Mouse (Mus musculus): ENCODE results near the gene Catsperg1. TPM values are rescaled to one million over a fixed set of nuclear protein-coding genes. Genes with fewer than 3 reads are reported as not detected.

Gene Catsperg1
- 0.78 and 0.87 TPM in 2 replicates for polyA plus RNA-seq (2016; fragmentation: Nextera tagmentation; extraction: Ambion mirVana)

- H3K36me3 ChIP-seq (replicated peaks), result no peaks in the 10 kb centered on the region
- H3K4me3 ChIP-seq (replicated peaks), result peak within 1 kb of the TSS; percentile 24
- H3K27ac ChIP-seq, result no peak within 1 kb of the TSS
- H3K27me3 ChIP-seq, result peaks cover 19% of the 10 kb centered on the region
- H3K9me3 ChIP-seq, result no peaks in the 10 kb centered on the region
- H3K9ac ChIP-seq, result no peak within 1 kb of the TSS
- H3K4me2 ChIP-seq, result peak within 1 kb of the TSS; percentile 50
- 2% methylated on average over 20 of the region's 20 CpGs for WGBS
- peak; percentile 80 for ATAC-seq (ENCODE audit: low FRiP score)
- 0 out of 2 replicates have a peak, but pooled peaks cover 12% of the 10 kb centered on the region for H3K4me1 ChIP-seq
Observed at GRCm38 (mm10) chr7:29213675-29214082, at the start of gene Catsperg1. TSS of gene Catsperg1 (minus strand) at chr7:29214035.

- ATAC-seq (ENCODE audit: low FRiP score), result no peak
- H3K4me3 ChIP-seq (replicated peaks), result no peak overlapping the region
- no peak overlapping the region for H3K27ac ChIP-seq
- H3K9ac ChIP-seq, result no peak overlapping the region
- no peaks in the 10 kb centered on the region for H3K36me3 ChIP-seq (replicated peaks)
- H3K4me1 ChIP-seq, result peaks cover 22% of the 10 kb centered on the region
- no peaks in the 10 kb centered on the region for H3K9me3 ChIP-seq
- no peaks in the 10 kb centered on the region for H3K27me3 ChIP-seq
- H3K4me2 ChIP-seq, result no peak overlapping the region
- WGBS, result 85% methylated on average over 6 of the region's 6 CpGs
Observed at GRCm38 (mm10) chr7:29262151-29262550, 48.3 kb upstream of the Catsperg1 start.

GRCm38 (mm10) chr7:29259781-29260730 is 46.2 kb upstream of the Catsperg1 start:
- peaks cover 22% of the 10 kb centered on the region for H3K4me1 ChIP-seq
- peak; percentile 65 for ATAC-seq (ENCODE audit: low FRiP score)
- 72% methylated on average over 10 of the region's 10 CpGs for WGBS
- no peaks in the 10 kb centered on the region for H3K36me3 ChIP-seq (replicated peaks)
- H3K4me2 ChIP-seq, result no peak overlapping the region
- H3K4me3 ChIP-seq (replicated peaks), result no peak overlapping the region
- H3K9me3 ChIP-seq, result no peaks in the 10 kb centered on the region
- H3K9ac ChIP-seq, result 0 out of 2 replicates have a peak overlapping the region, but pooled peaks have one; percentile 33
- no peaks in the 10 kb centered on the region for H3K27me3 ChIP-seq
- H3K27ac ChIP-seq, result peak overlapping the region; percentile 62

- H3K4me2 ChIP-seq, result no peak overlapping the region
- no peak overlapping the region for H3K4me3 ChIP-seq (replicated peaks)
- no peak overlapping the region for H3K9ac ChIP-seq
- no peak overlapping the region for H3K27ac ChIP-seq
- H3K36me3 ChIP-seq (replicated peaks), result no peaks in the 10 kb centered on the region
- H3K9me3 ChIP-seq, result no peaks in the 10 kb centered on the region
- 80% methylated on average over 1 of the region's 1 CpGs for WGBS
- no peaks in the 10 kb centered on the region for H3K27me3 ChIP-seq
- H3K4me1 ChIP-seq, result peaks cover 22% of the 10 kb centered on the region
- ATAC-seq (ENCODE audit: low FRiP score), result no peak
Observed at GRCm38 (mm10) chr7:29257368-29257767, 43.5 kb upstream of the Catsperg1 start.

- peaks cover 22% of the 10 kb centered on the region for H3K4me1 ChIP-seq
- WGBS, result 87% methylated on average over 4 of the region's 4 CpGs
- H3K4me3 ChIP-seq (replicated peaks), result no peak overlapping the region
- H3K27ac ChIP-seq, result no peak overlapping the region
- no peak overlapping the region for H3K4me2 ChIP-seq
- no peaks in the 10 kb centered on the region for H3K9me3 ChIP-seq
- no peak overlapping the region for H3K9ac ChIP-seq
- no peaks in the 10 kb centered on the region for H3K36me3 ChIP-seq (replicated peaks)
- H3K27me3 ChIP-seq, result no peaks in the 10 kb centered on the region
- ATAC-seq (ENCODE audit: low FRiP score), result no peak
Observed at GRCm38 (mm10) chr7:29255875-29256274, 42.0 kb upstream of the Catsperg1 start.

GRCm38 (mm10) chr7:29253842-29254241 is 40.0 kb upstream of the Catsperg1 start:
- no peak overlapping the region for H3K27ac ChIP-seq
- no peak overlapping the region for H3K9ac ChIP-seq

GRCm38 (mm10) chr7:29251166-29251565 is 37.3 kb upstream of the Catsperg1 start:
- H3K9ac ChIP-seq, result no peak overlapping the region
- no peaks in the 10 kb centered on the region for H3K9me3 ChIP-seq
- peaks cover 12% of the 10 kb centered on the region for H3K4me1 ChIP-seq
- H3K36me3 ChIP-seq (replicated peaks), result peaks cover 6% of the 10 kb centered on the region; the same call in 1 of the 2 replicates
- no peak overlapping the region for H3K4me3 ChIP-seq (replicated peaks)
- no peak for ATAC-seq (ENCODE audit: low FRiP score)
- WGBS, result 96% methylated on average over 3 of the region's 3 CpGs
- no peak overlapping the region for H3K4me2 ChIP-seq
- no peak overlapping the region for H3K27ac ChIP-seq
- H3K27me3 ChIP-seq, result peaks cover 29% of the 10 kb centered on the region

More at GRCm38 (mm10) chr7:29253842-29254241, 40.0 kb upstream of the Catsperg1 start:
- peaks cover 8% of the 10 kb centered on the region for H3K27me3 ChIP-seq
- H3K4me1 ChIP-seq, result peaks cover 8% of the 10 kb centered on the region; the same call in 1 of the 2 replicates
- no peaks in the 10 kb centered on the region for H3K9me3 ChIP-seq
- no peaks in the 10 kb centered on the region for H3K36me3 ChIP-seq (replicated peaks)
- WGBS, result 55% methylated on average over 5 of the region's 5 CpGs
- no peak overlapping the region for H3K4me3 ChIP-seq (replicated peaks)
- H3K4me2 ChIP-seq, result no peak overlapping the region
- ATAC-seq (ENCODE audit: low FRiP score), result no peak

- ATAC-seq (ENCODE audit: low FRiP score), result no peak
- H3K4me3 ChIP-seq (replicated peaks), result peak within 1 kb of the TSS; percentile 19
- H3K9ac ChIP-seq, result peak within 1 kb of the TSS; percentile 44; the same call in 1 of the 2 replicates
- no peaks in the 10 kb centered on the region for H3K9me3 ChIP-seq
- H3K4me1 ChIP-seq, result peaks cover 12% of the 10 kb centered on the region
- H3K36me3 ChIP-seq (replicated peaks), result peaks cover 28% of the 10 kb centered on the region
- no peak within 1 kb of the TSS for H3K27ac ChIP-seq
- WGBS, result 14% methylated on average over 20 of the region's 20 CpGs
- peaks cover 29% of the 10 kb centered on the region for H3K27me3 ChIP-seq
- H3K4me2 ChIP-seq, result peak within 1 kb of the TSS; percentile 49
Observed at GRCm38 (mm10) chr7:29248261-29248841, 34.5 kb upstream of the Catsperg1 start, which contains the start of gene 2200002D01Rik. TSS of gene 2200002D01Rik (minus strand) at chr7:29248466.

GRCm38 (mm10) chr7:29247706-29248105 is 33.9 kb upstream of the Catsperg1 start:
- peaks cover 28% of the 10 kb centered on the region for H3K36me3 ChIP-seq (replicated peaks)
- peaks cover 12% of the 10 kb centered on the region for H3K4me1 ChIP-seq
- peak overlapping the region; percentile 49 for H3K4me2 ChIP-seq
- no peaks in the 10 kb centered on the region for H3K9me3 ChIP-seq
- ATAC-seq (ENCODE audit: low FRiP score), result no peak
- H3K4me3 ChIP-seq (replicated peaks), result peak overlapping the region; percentile 19
- H3K9ac ChIP-seq, result peak overlapping the region; percentile 44; the same call in 1 of the 2 replicates
- peaks cover 29% of the 10 kb centered on the region for H3K27me3 ChIP-seq
- no peak overlapping the region for H3K27ac ChIP-seq
- 19% methylated on average over 19 of the region's 19 CpGs for WGBS

- Histone ChIP-seq H3K36me3 (replicated peaks) (peaks cover 28% of the 10 kb centered on the region), H3K9me3 (no peaks in the 10 kb centered on the region), H3K27me3 (peaks cover 29% of the 10 kb centered on the region), H3K4me2 (peak overlapping the region; percentile 49), H3K4me1 (peaks cover 12% of the 10 kb centered on the region), H3K9ac (0 out of 2 replicates have a peak overlapping the region, but pooled peaks have one; percentile 44), H3K4me3 (replicated peaks) (peak overlapping the region; percentile 19; the same call in 1 of the 2 replicates), H3K27ac (no peak overlapping the region)
- peak; percentile 65; the same call in 1 of the 2 replicates for ATAC-seq (ENCODE audit: low FRiP score)
- WGBS, result 25% methylated on average over 16 of the region's 16 CpGs
Observed at GRCm38 (mm10) chr7:29247314-29247700, 33.5 kb upstream of the Catsperg1 start.

- Histone ChIP-seq H3K4me1 (peaks cover 12% of the 10 kb centered on the region), H3K36me3 (replicated peaks) (peaks cover 28% of the 10 kb centered on the region), H3K27ac (no peak overlapping the region), H3K27me3 (peaks cover 29% of the 10 kb centered on the region), H3K9ac (no peak overlapping the region), H3K4me2 (no peak overlapping the region), H3K4me3 (replicated peaks) (no peak overlapping the region), H3K9me3 (no peaks in the 10 kb centered on the region)
- WGBS, result 89% methylated on average over 21 of the region's 21 CpGs
- ATAC-seq (ENCODE audit: low FRiP score), result no peak
Observed at GRCm38 (mm10) chr7:29246619-29247313, 32.9 kb upstream of the Catsperg1 start.

GRCm38 (mm10) chr7:29246015-29246414 is 32.2 kb upstream of the Catsperg1 start:
- 89% methylated on average over 5 of the region's 5 CpGs for WGBS
- Histone ChIP-seq H3K27me3 (peaks cover 29% of the 10 kb centered on the region), H3K4me1 (peaks cover 12% of the 10 kb centered on the region), H3K4me3 (replicated peaks) (no peak overlapping the region), H3K4me2 (no peak overlapping the region), H3K9me3 (no peaks in the 10 kb centered on the region), H3K36me3 (replicated peaks) (peaks cover 28% of the 10 kb centered on the region), H3K9ac (no peak overlapping the region), H3K27ac (no peak overlapping the region)
- no peak for ATAC-seq (ENCODE audit: low FRiP score)
